Mouse (Mus musculus) kidney, embryonic 15.5 days (tissue): ENCODE measurements around the gene B230307C23Rik. TPM values are rescaled to one million over a fixed set of nuclear protein-coding genes. Genes with fewer than 3 reads are reported as not detected.
"Not testable (repeated sequence)": the region's sequence is repeated elsewhere in the genome, so short reads cannot be mapped to it uniquely, and the experiment has no call there.

ENCODE experiments used
- ATAC-seq: fragments of 200-750 bp; cut with Nextera tagmentation; replicated peaks from 2 replicates; pipeline ENCODE4 v1.8.0; 2017; ENCODE audit warnings: moderate TSS enrichment; ENCODE audit not compliant: low FRiP score
- H3K27ac ChIP-seq: fragments of 300-500 bp; sonication (generic); 2 replicates; pipeline ENCODE4 v1.5.1; 2015; ENCODE audit warnings: mild to moderate bottlenecking, inconsistent platforms
- H3K27me3 ChIP-seq: fragments of 300-500 bp; sonication (generic); 2 replicates; pipeline ENCODE4 v1.6.1; 2015; ENCODE audit warnings: inconsistent platforms
- H3K36me3 ChIP-seq: fragments of 300-500 bp; sonication (generic); 2 replicates; pipeline ENCODE4 v1.6.1; 2015; ENCODE audit warnings: inconsistent platforms
- H3K4me1 ChIP-seq: fragments of 300-500 bp; sonication (generic); 2 replicates; pipeline ENCODE4 v1.6.1; 2015; ENCODE audit warnings: inconsistent platforms
- H3K4me2 ChIP-seq: fragments of 300-500 bp; sonication (generic); 2 replicates; pipeline ENCODE4 v1.6.1; 2015; ENCODE audit warnings: moderate library complexity, mild to moderate bottlenecking, inconsistent platforms
- H3K4me3 ChIP-seq: fragments of 300-500 bp; sonication (generic); replicated peaks from 2 replicates; pipeline ENCODE4 v1.5.1; 2015; ENCODE audit warnings: mild to moderate bottlenecking, inconsistent platforms
- H3K9ac ChIP-seq: fragments of 300-500 bp; sonication (generic); 2 replicates; pipeline ENCODE4 v1.6.1; 2015; ENCODE audit warnings: mild to moderate bottlenecking, inconsistent platforms
- H3K9me3 ChIP-seq: fragments of 300-500 bp; sonication (generic); replicated peaks from 2 replicates; pipeline ENCODE4 v1.6.1; 2016; ENCODE audit warnings: inconsistent platforms
- WGBS: fragments of 180-500 bp; shearing (Covaris S2); methylation state at CpG from one replicate; pipeline ENCODE4 v1.1.7; 2015; ENCODE audit warnings: mixed read lengths; 5-methylcytosine and 5-hydroxymethylcytosine counted together
- polyA plus RNA-seq: library from polyadenylated mRNA; unstranded; fragments of >200 nt; fragmentation: Nextera tagmentation; extraction: Ambion mirVana; gene quantifications from 2 replicates; pipeline ENCODE4 v1.2.1, GENCODE M21; 2015

B230307C23Rik gene
- polyA plus RNA-seq, 1 experiment from 2014 or later, result 23.5 TPM

- Histone ChIP-seq H3K4me2 (no peak overlapping the region), H3K27me3 (no peaks in the 10 kb centered on the region), H3K9me3 (peaks cover 15% of the 10 kb centered on the region), H3K36me3 (peaks cover 37% of the 10 kb centered on the region), H3K4me3 (no peak overlapping the region), H3K4me1 (no peaks in the 10 kb centered on the region), H3K9ac (no peak overlapping the region), H3K27ac (no peak overlapping the region)
- ATAC-seq, result no peak
- whole genome bisulfite sequencing, result 86% methylated on average over 2 of the region's 2 CpGs
Observed at GRCm38 (mm10) chr16:98022657-98023345, 25.7 kb downstream of the B230307C23Rik start.

- not testable (repeated sequence) for H3K9ac ChIP-seq
- 85% methylated on average over 8 of the region's 8 CpGs for WGBS
Observed at GRCm38 (mm10) chr16:98026186-98026585, 29.1 kb downstream of the B230307C23Rik start.

GRCm38 (mm10) chr16:98034971-98035370 lies 37.9 kb downstream of the B230307C23Rik start:
- not testable (repeated sequence) for H3K27me3 ChIP-seq, ATAC-seq, H3K9me3 ChIP-seq, H3K27ac ChIP-seq, H3K4me3 ChIP-seq, H3K9ac ChIP-seq, H3K4me2 ChIP-seq, H3K4me1 ChIP-seq
- WGBS, result 95% methylated on average over 2 of the region's 2 CpGs
- H3K36me3 ChIP-seq, result peaks cover 19% of the 10 kb centered on the region

More at GRCm38 (mm10) chr16:98026186-98026585, 29.1 kb downstream of the B230307C23Rik start:
- H3K4me1 ChIP-seq, H3K27me3 ChIP-seq, ATAC-seq, H3K27ac ChIP-seq, H3K4me3 ChIP-seq, H3K4me2 ChIP-seq, H3K9me3 ChIP-seq: not testable (repeated sequence)
- H3K36me3 ChIP-seq, result peaks cover 18% of the 10 kb centered on the region

- 85% methylated on average over 2 of the region's 2 CpGs for WGBS
Observed at GRCm38 (mm10) chr16:98041676-98042075, 44.6 kb downstream of the B230307C23Rik start.

GRCm38 (mm10) chr16:98079382-98079781 lies 82.3 kb downstream of the B230307C23Rik start:
- not testable (repeated sequence) for ATAC-seq, H3K9ac ChIP-seq, H3K27me3 ChIP-seq, H3K27ac ChIP-seq, H3K4me2 ChIP-seq, H3K4me3 ChIP-seq, H3K4me1 ChIP-seq
- WGBS, result 81% methylated on average over 3 of the region's 3 CpGs
- H3K36me3 ChIP-seq, result peaks cover 22% of the 10 kb centered on the region
- peaks cover 13% of the 10 kb centered on the region for H3K9me3 ChIP-seq

More at GRCm38 (mm10) chr16:98041676-98042075, 44.6 kb downstream of the B230307C23Rik start:
- Histone ChIP-seq H3K36me3 (peaks cover 31% of the 10 kb centered on the region), H3K4me3 (no peak overlapping the region), H3K4me1 (no peaks in the 10 kb centered on the region), H3K27ac (no peak overlapping the region), H3K27me3 (no peaks in the 10 kb centered on the region), H3K9ac (no peak overlapping the region), H3K9me3 (0 out of 2 replicates have a peak, but pooled peaks cover 3% of the 10 kb centered on the region), H3K4me2 (no peak overlapping the region)
- ATAC-seq, result no peak

- peak overlapping the region; percentile 84; the same call in 1 of the 2 replicates for H3K27ac ChIP-seq
- H3K4me1 ChIP-seq, ATAC-seq, H3K9me3 ChIP-seq, H3K27me3 ChIP-seq: not testable (repeated sequence)
- peaks cover 15% of the 10 kb centered on the region; the same call in 1 of the 2 replicates for H3K36me3 ChIP-seq
- H3K4me3 ChIP-seq, result peak overlapping the region; percentile 63
- 83% methylated on average over 1 of the region's 1 CpGs for WGBS
- H3K9ac ChIP-seq, result peak overlapping the region; percentile 44
- peak overlapping the region; percentile 63 for H3K4me2 ChIP-seq
Observed at GRCm38 (mm10) chr16:98081140-98081539, 84.0 kb downstream of the B230307C23Rik start.

Other genes with a start within 250 kb of the B230307C23Rik start
- gene Ripk4, start 233.5 kb upstream of the B230307C23Rik start, polyA plus RNA-seq, result 9.0 and 9.5 TPM in 2 replicates
- 9.7 and 11.6 TPM in 2 replicates for gene Prdm15, start 145.5 kb upstream of the B230307C23Rik start, polyA plus RNA-seq
- gene C2cd2, start 34.7 kb upstream of the B230307C23Rik start, polyA plus RNA-seq, result 19.5 TPM in 2 replicates
- gene Zbtb21, start 34.7 kb upstream of the B230307C23Rik start, polyA plus RNA-seq, result 13.1 and 14.1 TPM in 2 replicates
- 27.0 and 27.7 TPM in 2 replicates for gene A630089N07Rik, start 85.1 kb downstream of the B230307C23Rik start, polyA plus RNA-seq